ENCODE assay signal across 8 mouse cellular contexts in genomic region chr13:90929847-90930246, GRCm38 (mm10). TPM values are rescaled to one million over a fixed set of nuclear protein-coding genes. Genes with fewer than 3 reads are reported as not detected.
DNase-seq lines count a peak whose midpoint lies in the region; ATAC-seq and TF ChIP-seq lines count a peak whose summit lies in the region.

No protein-coding gene starts in this region.

- H3K9me3 ChIP-seq in kidney, embryonic 14.5 days (ENCODE audit: control insufficient read depth, low read length) = no peaks in the 10 kb centered on the region
- H3K9me3 ChIP-seq in limb, embryonic 14.5 days (ENCODE audit: control insufficient read depth, low read length) = no peaks in the 10 kb centered on the region

- peak; percentile 81 for DNase-seq in 416B (ENCODE audit: low read depth)
- DNase-seq in R1 (ENCODE audit: low read depth, low spot score) = peak; percentile 75
- DNase-seq in cerebellum, postnatal 25 days = peak; percentile 56 to 81
- peak; percentile 71 for DNase-seq in gastrocnemius, adult 2 months
- peak; percentile 73 for DNase-seq in limb, embryonic 14.5 days (ENCODE audit: low spot score)
- DNase-seq in neural tube, embryonic 10.5 days (ENCODE audit: extremely low spot score, low spot score) = peak; percentile 56
- DNase-seq in thymus, postnatal 0 days (ENCODE audit: low spot score) = peak; percentile 71

- no peaks in the 10 kb centered on the region for H3K27me3 ChIP-seq in kidney, embryonic 14.5 days (ENCODE audit: control insufficient read depth, insufficient read depth, low read length)
- H3K27me3 ChIP-seq in limb, embryonic 14.5 days (ENCODE audit: control insufficient read depth, insufficient read depth, low read length) = no peaks in the 10 kb centered on the region

- 23% methylated on average over 5 of the region's 5 CpGs for WGBS in kidney, embryonic 14.5 days
- WGBS in limb, embryonic 14.5 days = 18% methylated on average over 5 of the region's 5 CpGs

- TF ChIP-seq CTCF in gastrocnemius, adult 2 months (IDR thresholded peaks at IDR 0.05) = peak; percentile 85

- H3K4me2 ChIP-seq in kidney, embryonic 14.5 days (replicated peaks; ENCODE audit: low read depth, low read length) = no peak overlapping the region
- no peak overlapping the region for H3K4me2 ChIP-seq in limb, embryonic 14.5 days (replicated peaks; ENCODE audit: low read depth, low read length, severe bottlenecking)

- H3K36me3 ChIP-seq in kidney, embryonic 14.5 days (ENCODE audit: control insufficient read depth, insufficient read depth, low read length) = peaks cover 33% of the 10 kb centered on the region
- peaks cover 29% of the 10 kb centered on the region for H3K36me3 ChIP-seq in limb, embryonic 14.5 days (ENCODE audit: control insufficient read depth, insufficient read depth, low read length)

- no peak overlapping the region for H3K9ac ChIP-seq in kidney, embryonic 14.5 days (ENCODE audit: low read depth, low read length)
- no peak overlapping the region for H3K9ac ChIP-seq in limb, embryonic 14.5 days (ENCODE audit: low read depth, low read length, severe bottlenecking)

- no peaks in the 10 kb centered on the region for H3K4me1 ChIP-seq in kidney, embryonic 14.5 days (ENCODE audit: control insufficient read depth, insufficient read depth, low read length)
- no peaks in the 10 kb centered on the region for H3K4me1 ChIP-seq in limb, embryonic 14.5 days (ENCODE audit: control insufficient read depth, insufficient read depth, low read length)

- H3K27ac ChIP-seq in gastrocnemius, adult 2 months = peak overlapping the region; percentile 20; the same call in 1 of the 2 replicates
- no peak overlapping the region for H3K27ac ChIP-seq in kidney, embryonic 14.5 days (ENCODE audit: low read depth, low read length)
- no peak overlapping the region for H3K27ac ChIP-seq in limb, embryonic 14.5 days (replicated peaks; ENCODE audit: low read depth, low read length)

- intact Hi-C loops in gastrocnemius, adult 2 months (cut with DNase I) = loop anchor here (2.0 to 10.0 kb wide), 4 partner anchors 163 to 707 kb away; partner anchors contain the start of genes Atg10 and Ssbp2

- TF ChIP-seq POLR2A in limb, embryonic 14.5 days (IDR thresholded peaks at IDR 0.05; ENCODE audit: borderline replicate concordance, extremely low read depth, insufficient read depth, insufficient read length) = no peak

- 0 out of 2 replicates have a peak, but pooled peaks have one; percentile 26 for ATAC-seq in kidney, embryonic 14.5 days (ENCODE audit: low FRiP score, low TSS enrichment)
- ATAC-seq in limb, embryonic 14.5 days (ENCODE audit: low FRiP score, low read depth) = 0 out of 2 replicates have a peak, but pooled peaks have one; percentile 21

- H3K4me3 ChIP-seq in gastrocnemius, adult 2 months = no peak overlapping the region
- H3K4me3 ChIP-seq in kidney, embryonic 14.5 days (ENCODE audit: low read length) = no peak overlapping the region
- no peak overlapping the region for H3K4me3 ChIP-seq in limb, embryonic 14.5 days (replicated peaks; ENCODE audit: low read length)

RNA-seq across cellular contexts. Expression of gene Rps23, which starts 7.1 kb away (rescaled TPM):
- 100 to 1,000 TPM; 179 to 231 TPM for total RNA-seq in gastrocnemius, adult 2 months (2021)
- 314 and 409 TPM in 2 replicates for polyA plus RNA-seq in kidney, embryonic 14.5 days (2014; fragmentation: Nextera tagmentation; extraction: Ambion mirVana)
- 1,014 and 1,530 TPM in 2 replicates for polyA plus RNA-seq in limb, embryonic 14.5 days (2012; rRNA removed)
- 292 and 334 TPM in 2 replicates for polyA plus RNA-seq in limb, embryonic 14.5 days (2014; fragmentation: Nextera tagmentation; extraction: Ambion mirVana)
- 425 and 443 TPM in 2 replicates for polyA plus RNA-seq in thymus, postnatal 0 days (2015; fragmentation: Nextera tagmentation; extraction: Ambion mirVana)

RNA-seq across cellular contexts. Expression of gene Atp6ap1l, which starts 24.7 kb away (rescaled TPM):
- not detected for total RNA-seq in gastrocnemius, adult 2 months (2021)
- not detected in 2 replicates for polyA plus RNA-seq in kidney, embryonic 14.5 days (2014; fragmentation: Nextera tagmentation; extraction: Ambion mirVana)
- polyA plus RNA-seq in limb, embryonic 14.5 days (2012; rRNA removed) = 0.34 and 0.40 TPM in 2 replicates
- 0.37 TPM in 1 of 2 replicates, not detected in the other for polyA plus RNA-seq in limb, embryonic 14.5 days (2014; fragmentation: Nextera tagmentation; extraction: Ambion mirVana)
- polyA plus RNA-seq in thymus, postnatal 0 days (2015; fragmentation: Nextera tagmentation; extraction: Ambion mirVana) = 0.18 TPM in 1 of 2 replicates, not detected in the other
